ENCODE assay signal across 9 mouse cellular contexts in the genomic region with DNA sequence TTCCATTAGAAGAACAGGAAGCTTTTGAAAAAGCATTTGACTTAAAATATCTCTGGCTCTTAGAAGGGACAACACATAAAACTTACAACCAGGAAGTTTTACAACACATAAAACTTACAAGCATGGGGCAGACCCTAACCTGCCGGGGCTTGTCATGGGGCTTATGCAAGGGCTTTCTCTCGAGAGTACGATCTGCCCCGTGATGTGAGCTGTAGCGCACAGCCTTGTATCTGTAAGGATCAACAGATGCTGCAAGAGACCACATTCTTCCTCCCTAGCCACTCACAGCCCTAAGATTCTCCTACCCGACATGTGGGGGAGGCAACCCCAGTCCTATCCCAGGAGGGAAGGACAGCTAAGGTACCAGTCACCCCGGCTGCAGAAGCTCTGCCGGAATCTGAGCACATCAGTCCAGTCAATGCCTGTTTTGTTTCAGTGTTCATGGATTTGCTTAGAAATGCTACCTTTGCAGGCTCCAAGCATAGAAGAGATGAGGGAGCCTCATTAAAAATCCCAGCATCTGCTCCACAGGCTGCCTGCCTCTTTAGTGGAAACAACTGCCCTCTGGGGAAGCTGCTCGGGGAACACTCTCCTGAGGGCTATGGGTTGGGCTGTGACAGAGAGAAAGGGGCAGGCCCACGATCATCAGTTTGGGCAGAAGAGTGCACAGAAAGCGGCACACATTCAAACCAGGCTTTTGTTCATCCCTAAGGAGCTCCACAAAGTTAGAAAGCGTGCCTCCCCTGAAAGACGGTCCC.
DNase-seq lines count a peak whose midpoint lies in the region; ATAC-seq and TF ChIP-seq lines count a peak whose summit lies in the region.
"Had no signal": no experiment of that assay in that cellular context is flagged by ENCODE, and none has a peak within 500 bp of the region (broad histone marks: within the 10 kb centered on the region; RNA-seq: fewer than 3 reads in every experiment).

No protein-coding gene starts in this region.

- TF ChIP-seq EP300 in stomach, postnatal 0 days (optimal IDR thresholded peaks at IDR 0.05): no peak

- H3K4me1 ChIP-seq in liver, embryonic 11.5 days (replicated peaks; ENCODE audit: control insufficient read depth, insufficient read depth, low read length): peaks cover 11% of the 10 kb centered on the region; the same call in 1 of the 2 replicates
- H3K4me1 ChIP-seq in stomach, postnatal 0 days (replicated peaks; ENCODE audit: control insufficient read depth, insufficient read depth): peaks cover 19% of the 10 kb centered on the region

- peak overlapping the region; percentile 94 for H3K27ac ChIP-seq in gastrocnemius, adult 2 months
- peak overlapping the region; percentile 8; the same call in 1 of the 2 replicates for H3K27ac ChIP-seq in liver, embryonic 11.5 days (ENCODE audit: low read depth, low read length)
- peak overlapping the region; percentile 92 for H3K27ac ChIP-seq in stomach, postnatal 0 days (replicated peaks)

- ATAC-seq in liver, embryonic 11.5 days (replicated peaks; ENCODE audit: low FRiP score): no peak
- no peak for ATAC-seq in stomach, postnatal 0 days (ENCODE audit: low FRiP score, low TSS enrichment)

- 25% methylated on average over 13 of the region's 13 CpGs for WGBS in liver, embryonic 11.5 days
- 27% methylated on average over 13 of the region's 13 CpGs for WGBS in stomach, postnatal 0 days

- H3K27me3 ChIP-seq in liver, embryonic 11.5 days (replicated peaks; ENCODE audit: control insufficient read depth, insufficient read depth, low read length): 0 out of 2 replicates have a peak, but pooled peaks cover 3% of the 10 kb centered on the region
- no peaks in the 10 kb centered on the region for H3K27me3 ChIP-seq in stomach, postnatal 0 days (ENCODE audit: control insufficient read depth, insufficient read depth, low read length)

- H3K36me3 ChIP-seq in liver, embryonic 11.5 days (ENCODE audit: control insufficient read depth, insufficient read depth, low read length): no peaks in the 10 kb centered on the region
- no peaks in the 10 kb centered on the region for H3K36me3 ChIP-seq in stomach, postnatal 0 days (ENCODE audit: control insufficient read depth, insufficient read depth, low read length)

- intact Hi-C loops in gastrocnemius, adult 2 months (cut with DNase I): loop anchor here (5.0 kb wide), 2 partner anchors 40 to 55 kb away; no protein-coding TSS in a partner anchor

- H3K9ac ChIP-seq in liver, embryonic 11.5 days (ENCODE audit: low read depth, low read length): no peak overlapping the region
- H3K9ac ChIP-seq in stomach, postnatal 0 days (ENCODE audit: low read length): peak overlapping the region; percentile 67

- no peak for DNase-seq in gastrocnemius, adult 2 months
- DNase-seq in gastrocnemius, postnatal 25 days: no peak
- peak; percentile 61 for DNase-seq in urinary bladder, postnatal 14 days (ENCODE audit: low spot score)
- DNase-seq in urinary bladder, postnatal 10 days (ENCODE audit: low spot score): no peak
- no peak for DNase-seq in liver, embryonic 11.5 days (ENCODE audit: low spot score)
- DNase-seq in stomach, postnatal 0 days (ENCODE audit: low spot score): no peak
- DNase-seq in adipocyte (ENCODE audit: low spot score): no peak
- no peak for DNase-seq in urinary bladder, adult 2 months (ENCODE audit: low spot score)

- no peaks in the 10 kb centered on the region for H3K9me3 ChIP-seq in liver, embryonic 11.5 days (ENCODE audit: control insufficient read depth, low read length)
- no peaks in the 10 kb centered on the region for H3K9me3 ChIP-seq in stomach, postnatal 0 days (ENCODE audit: control insufficient read depth, low read length)

- H3K4me3 ChIP-seq in gastrocnemius, adult 2 months: peak overlapping the region; percentile 82
- peak overlapping the region; percentile 40 for H3K4me3 ChIP-seq in liver, embryonic 11.5 days (ENCODE audit: low read depth, low read length)
- H3K4me3 ChIP-seq in stomach, postnatal 0 days (ENCODE audit: low read depth, low read length): peak overlapping the region; percentile 50
- H3K4me3 ChIP-seq: erythroblast, embryonic 14.5 days had no signal

- TF ChIP-seq CTCF in gastrocnemius, adult 2 months (IDR thresholded peaks at IDR 0.05): no peak
- TF ChIP-seq CTCF in stomach, postnatal 0 days (IDR thresholded peaks at IDR 0.05; ENCODE audit: low read depth): no peak

- peak overlapping the region; percentile 71 for H3K4me2 ChIP-seq in liver, embryonic 11.5 days
- H3K4me2 ChIP-seq in stomach, postnatal 0 days (replicated peaks; ENCODE audit: low read depth): peak overlapping the region; percentile 92

Comparison
In these comparisons a context has a peak if more than half of its experiments do, and no peak if none do; other contexts are left out.
1. H3K27ac ChIP-seq: peak in every context shown above with its lines; median percentile 94 in gastrocnemius, adult 2 months; 92 in stomach, postnatal 0 days; 8 in liver, embryonic 11.5 days.